Mouse (Mus musculus) cortical plate, adult 2 months (tissue): ENCODE results near the gene Sf3b3. TPM values are rescaled to one million over a fixed set of nuclear protein-coding genes. Genes with fewer than 3 reads are reported as not detected.

Experiments
- H3K27ac ChIP-seq: fragments of 200-500 bp; 2 replicates; pipeline ENCODE4 v1.5.1; 2012; ENCODE audit warnings: low read length, control low read depth, inconsistent platforms; ENCODE audit not compliant: insufficient read depth
- H3K4me1 ChIP-seq: fragments of 200-500 bp; 2 replicates; pipeline ENCODE4 v1.6.1; 2011; ENCODE audit warnings: low read length; ENCODE audit not compliant: control insufficient read depth, insufficient read depth
- H3K4me3 ChIP-seq: fragments of 200-500 bp; 2 replicates; pipeline ENCODE4 v1.5.1; 2011; ENCODE audit warnings: mild to moderate bottlenecking, low read length, control low read depth; ENCODE audit not compliant: insufficient read depth
- CTCF ChIP-seq: fragments of 200-500 bp; IDR thresholded peaks from 2 replicates; pipeline ENCODE4 v1.5.1; 2011; ENCODE audit warnings: mild to moderate bottlenecking, control low read depth, low read length; ENCODE audit not compliant: insufficient read depth; ENCODE audit errors: extremely low read depth
- POLR2A ChIP-seq: fragments of 200-500 bp; IDR thresholded peaks from 2 replicates; pipeline ENCODE4 v1.6.1; 2011; ENCODE audit warnings: mild to moderate bottlenecking, low read length, control low read depth; ENCODE audit not compliant: insufficient read depth; ENCODE audit errors: extremely low read depth
- polyA plus RNA-seq: library from polyadenylated mRNA; depleted of rRNA; stranded (reverse); fragments of >200 nt; gene quantifications from 2 replicates; pipeline ENCODE4 v1.2.3, GENCODE M21; 2012

Gene Sf3b3
- polyA plus RNA-seq, 1 experiment, result 37.4 TPM

DNA sequence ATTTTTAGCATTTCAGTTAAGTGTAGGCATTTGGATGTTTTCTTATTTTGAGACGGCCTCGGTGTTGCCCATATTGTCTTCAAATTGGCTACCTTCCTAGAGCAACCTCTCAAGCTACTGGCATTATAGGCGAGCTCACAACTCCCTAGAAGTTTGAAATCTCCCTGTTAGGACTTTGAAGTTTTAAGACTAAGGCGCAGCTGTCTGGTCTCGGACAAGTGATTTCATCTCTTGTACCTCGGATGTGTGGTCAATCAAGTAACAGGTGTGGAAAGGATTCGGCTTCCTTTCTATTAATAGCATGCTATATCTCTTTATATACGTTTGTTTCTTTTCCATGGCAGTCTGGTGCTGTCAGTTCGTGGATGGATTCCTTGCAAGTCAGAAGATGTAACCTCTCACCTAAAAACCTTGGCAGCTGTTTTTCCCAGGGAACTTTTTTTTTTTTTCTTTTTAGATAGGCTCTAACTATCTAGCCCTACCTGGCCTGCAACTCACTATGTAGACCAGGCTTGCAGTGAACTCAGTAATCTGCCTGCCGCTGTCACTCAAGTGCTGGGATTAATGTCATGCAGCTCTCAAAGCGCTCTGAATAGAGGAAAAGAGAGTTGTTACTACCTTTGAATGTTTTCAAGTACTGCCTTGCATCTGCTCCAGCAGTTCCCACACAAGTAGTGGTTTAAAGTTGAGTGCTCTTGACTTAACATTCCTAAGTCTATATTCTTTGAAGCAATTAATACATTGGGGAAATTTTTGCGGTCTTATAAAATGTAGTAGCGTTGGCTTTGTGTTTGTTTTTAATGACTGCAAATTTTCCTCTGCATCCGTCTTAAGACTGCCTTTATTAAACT, 1.3 kb upstream of the Sf3b3 start:
- TF ChIP-seq POLR2A (no peak), CTCF (no peak)
- H3K4me3 ChIP-seq, result peak overlapping the region; percentile 86
- H3K4me1 ChIP-seq, result peaks cover 3% of the 10 kb centered on the region; the same call in 1 of the 2 replicates
- H3K27ac ChIP-seq, result no peak overlapping the region

- no peak for TF ChIP-seq POLR2A
- TF ChIP-seq CTCF, result no peak
- Histone ChIP-seq H3K4me3 (peak overlapping the region; percentile 86), H3K27ac (0 out of 2 replicates have a peak overlapping the region, but pooled peaks have one; percentile 13), H3K4me1 (peaks cover 3% of the 10 kb centered on the region; the same call in 1 of the 2 replicates)
These were observed 573 bp upstream of the Sf3b3 start for GRCm38 (mm10) chr8:110847171-110847549.

- TF ChIP-seq POLR2A (no peak), CTCF (no peak)
These were observed 674 bp downstream of the Sf3b3 start for GRCm38 (mm10) chr8:110845821-110846404.

GRCm38 (mm10) chr8:110844941-110845340, 1.6 kb downstream of the Sf3b3 start:
- Histone ChIP-seq H3K4me1 (peaks cover 3% of the 10 kb centered on the region; the same call in 1 of the 2 replicates), H3K27ac (no peak overlapping the region), H3K4me3 (no peak overlapping the region)
- TF ChIP-seq POLR2A (no peak), CTCF (no peak)

More at GRCm38 (mm10) chr8:110845821-110846404, 674 bp downstream of the Sf3b3 start:
- Histone ChIP-seq H3K27ac (peak overlapping the region; percentile 76), H3K4me1 (peaks cover 3% of the 10 kb centered on the region; the same call in 1 of the 2 replicates), H3K4me3 (peak overlapping the region; percentile 86)

DNA sequence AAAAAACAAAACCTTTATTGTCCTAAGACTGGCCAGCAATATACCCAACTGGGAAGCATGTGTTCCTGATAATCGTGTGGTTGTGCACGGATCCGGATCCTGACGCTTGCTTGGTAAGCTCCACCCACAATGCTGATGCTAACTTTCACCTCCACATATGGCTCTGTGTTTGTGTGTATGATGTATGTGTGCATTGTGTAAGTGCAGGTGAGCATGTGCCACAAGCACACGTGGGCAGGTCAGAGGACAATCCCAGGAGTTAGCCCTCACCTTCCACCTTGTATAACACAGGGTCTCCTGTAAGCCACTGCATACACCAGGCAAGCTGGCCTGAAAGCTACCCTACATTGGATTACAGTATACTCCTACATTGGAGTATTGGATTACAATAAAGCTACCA, 3.4 kb downstream of the Sf3b3 start:
- H3K27ac ChIP-seq, result no peak overlapping the region
- no peak for TF ChIP-seq POLR2A
- H3K4me1 ChIP-seq, result peaks cover 3% of the 10 kb centered on the region; the same call in 1 of the 2 replicates
- no peak overlapping the region for H3K4me3 ChIP-seq

GRCm38 (mm10) chr8:110842012-110842574, 4.5 kb downstream of the Sf3b3 start:
- H3K4me3 ChIP-seq, result no peak overlapping the region
- TF ChIP-seq POLR2A, result no peak
- TF ChIP-seq CTCF, result no peak
- peaks cover 3% of the 10 kb centered on the region; the same call in 1 of the 2 replicates for H3K4me1 ChIP-seq
- H3K27ac ChIP-seq, result no peak overlapping the region

DNA sequence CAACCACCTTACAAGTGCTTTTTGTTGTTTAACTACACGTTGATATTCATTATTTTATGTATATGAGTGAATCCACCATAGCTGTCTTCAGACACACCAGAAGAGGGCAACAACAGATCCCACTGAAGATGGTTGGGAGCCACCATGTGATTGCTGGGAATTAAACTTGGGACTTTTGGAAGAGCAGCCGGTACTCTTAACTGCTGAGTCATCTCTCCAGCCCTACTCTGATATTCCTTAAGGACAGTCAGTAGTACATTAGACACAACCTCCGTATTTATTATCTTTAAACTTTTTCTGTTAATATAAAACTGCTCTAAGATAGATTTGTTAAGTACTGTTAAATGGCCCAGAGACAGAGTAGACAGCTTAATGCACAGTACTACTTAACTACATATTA, 14.6 kb downstream of the Sf3b3 start:
- H3K27ac ChIP-seq, result no peak overlapping the region

DNA sequence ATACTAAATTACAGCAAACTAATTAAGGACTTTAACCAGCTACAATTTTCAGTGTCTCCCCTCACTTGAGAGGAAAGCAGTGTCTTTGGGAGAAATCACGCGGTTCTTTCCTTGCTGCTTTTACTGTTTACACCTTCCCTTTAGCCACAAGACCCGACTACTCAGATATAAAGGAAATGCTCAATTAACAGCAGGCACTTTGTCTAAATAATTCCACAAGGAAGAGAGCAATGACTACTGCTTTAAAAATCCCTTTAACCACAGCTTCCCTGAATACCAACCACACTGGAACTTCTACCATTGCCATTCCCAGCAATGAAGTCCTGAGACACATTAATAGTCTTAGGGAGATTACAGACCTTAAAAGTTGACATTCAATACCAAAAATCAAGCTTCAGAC, 18.1 kb downstream of the Sf3b3 start:
- H3K4me3 ChIP-seq, result no peak overlapping the region
- H3K27ac ChIP-seq, result no peak overlapping the region
- no peak for TF ChIP-seq CTCF
- no peak for TF ChIP-seq POLR2A
- no peaks in the 10 kb centered on the region for H3K4me1 ChIP-seq

More for the DNA sequence above, 14.6 kb downstream of the Sf3b3 start:
- no peaks in the 10 kb centered on the region for H3K4me1 ChIP-seq
- no peak overlapping the region for H3K4me3 ChIP-seq
- TF ChIP-seq POLR2A, result no peak

GRCm38 (mm10) chr8:110824861-110825260, 21.7 kb downstream of the Sf3b3 start:
- H3K4me3 ChIP-seq, result no peak overlapping the region
- H3K27ac ChIP-seq, result no peak overlapping the region
- H3K4me1 ChIP-seq, result no peaks in the 10 kb centered on the region
- TF ChIP-seq POLR2A (no peak), CTCF (no peak)
